Mouse (Mus musculus) intestine, embryonic 14.5 days (tissue): Measurements from ENCODE around the gene Arhgef7. TPM values are rescaled to one million over a fixed set of nuclear protein-coding genes. Genes with fewer than 3 reads are reported as not detected.
A peak's percentile ranks its signal among the peaks of the same experiment; 100 is the strongest.

Experiments used
- ATAC-seq: fragments of 200-750 bp; cut with Nextera tagmentation; replicated peaks from 2 replicates; pipeline ENCODE4 v1.8.0; 2017; ENCODE audit warnings: low read depth, moderate number of reproducible peaks, moderate TSS enrichment, moderate library complexity; ENCODE audit not compliant: low FRiP score, low TSS enrichment
- DNase-seq: peaks from one replicate; pipeline ENCODE4 v3.0.0-alpha.2; 2018; ENCODE audit warnings: low spot score
- H3K27ac ChIP-seq: fragments of 300-500 bp; sonication (generic); 2 replicates; pipeline ENCODE4 v1.5.1; 2014; ENCODE audit warnings: low read depth, mild to moderate bottlenecking, control low read depth
- H3K27me3 ChIP-seq: fragments of 300-500 bp; sonication (generic); replicated peaks from 2 replicates; pipeline ENCODE4 v1.6.1; 2014; ENCODE audit warnings: low read length, control low read depth; ENCODE audit not compliant: control insufficient read depth, insufficient read depth
- H3K36me3 ChIP-seq: fragments of 300-500 bp; sonication (generic); 2 replicates; pipeline ENCODE4 v1.6.1; 2014; ENCODE audit warnings: low read length, control low read depth; ENCODE audit not compliant: control insufficient read depth, insufficient read depth
- H3K4me1 ChIP-seq: fragments of 300-500 bp; sonication (generic); replicated peaks from 2 replicates; pipeline ENCODE4 v1.6.1; 2014; ENCODE audit warnings: low read length, control low read depth, mixed read lengths; ENCODE audit not compliant: control insufficient read depth, insufficient read depth
- H3K4me2 ChIP-seq: fragments of 300-500 bp; sonication (generic); 2 replicates; pipeline ENCODE4 v1.6.1; 2014; ENCODE audit warnings: low read length
- H3K4me3 ChIP-seq: fragments of 300-500 bp; sonication (generic); 2 replicates; pipeline ENCODE4 v1.5.1; 2014; ENCODE audit warnings: low read depth, low read length, control low read depth, mixed read lengths
- H3K9ac ChIP-seq: fragments of 300-500 bp; sonication (generic); 2 replicates; pipeline ENCODE4 v1.6.1; 2014; ENCODE audit warnings: mild to moderate bottlenecking, low read length
- H3K9me3 ChIP-seq: fragments of 300-500 bp; sonication (generic); 2 replicates; pipeline ENCODE4 v1.6.1; 2016; ENCODE audit warnings: low read length, control low read depth; ENCODE audit not compliant: control insufficient read depth
- WGBS: fragments of 180-500 bp; shearing (Covaris S2); extraction: QIAGEN DNeasy Blood & Tissue Kit; methylation state at CpG from one replicate; pipeline ENCODE4 v1.1.7; 2014; 5-methylcytosine and 5-hydroxymethylcytosine counted together
- polyA plus RNA-seq: library from polyadenylated mRNA; unstranded; fragments of >200 nt; fragmentation: Nextera tagmentation; extraction: Ambion mirVana; gene quantifications from 2 replicates; pipeline ENCODE4 v1.2.1, GENCODE M21; 2014

Gene Arhgef7
- polyA plus RNA-seq, 1 experiment from 2014 or later, result 33.9 TPM

DNA sequence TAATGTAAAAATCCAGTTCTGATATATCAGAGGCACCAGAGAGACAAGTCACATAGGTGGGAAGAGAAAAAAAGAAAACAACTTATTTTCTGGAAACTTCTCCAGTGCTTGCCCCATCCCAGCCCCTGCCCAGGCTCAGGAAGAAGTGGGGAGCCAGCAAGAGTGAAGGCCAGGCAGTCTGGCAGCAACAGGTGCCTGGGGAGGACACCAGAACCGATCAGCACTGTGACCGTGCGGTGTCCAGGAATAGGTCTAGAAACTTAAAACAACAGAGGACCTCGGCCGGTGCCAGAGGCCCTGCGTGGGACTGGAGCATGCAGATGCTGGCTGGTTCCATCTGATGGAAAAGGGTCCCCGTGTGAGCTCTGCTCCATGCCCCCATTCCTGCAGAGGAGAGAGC, 30.1 kb upstream of the Arhgef7 start:
- Histone ChIP-seq H3K9ac (no peak overlapping the region), H3K4me1 (no peaks in the 10 kb centered on the region; the same call in 1 of the 2 replicates), H3K4me2 (no peak overlapping the region), H3K9me3 (no peaks in the 10 kb centered on the region), H3K4me3 (no peak overlapping the region), H3K27me3 (no peaks in the 10 kb centered on the region), H3K27ac (no peak overlapping the region), H3K36me3 (no peaks in the 10 kb centered on the region)
- 89% methylated on average over 7 of the region's 7 CpGs for WGBS
- DNase-seq, result no peak
- no peak for ATAC-seq

DNA sequence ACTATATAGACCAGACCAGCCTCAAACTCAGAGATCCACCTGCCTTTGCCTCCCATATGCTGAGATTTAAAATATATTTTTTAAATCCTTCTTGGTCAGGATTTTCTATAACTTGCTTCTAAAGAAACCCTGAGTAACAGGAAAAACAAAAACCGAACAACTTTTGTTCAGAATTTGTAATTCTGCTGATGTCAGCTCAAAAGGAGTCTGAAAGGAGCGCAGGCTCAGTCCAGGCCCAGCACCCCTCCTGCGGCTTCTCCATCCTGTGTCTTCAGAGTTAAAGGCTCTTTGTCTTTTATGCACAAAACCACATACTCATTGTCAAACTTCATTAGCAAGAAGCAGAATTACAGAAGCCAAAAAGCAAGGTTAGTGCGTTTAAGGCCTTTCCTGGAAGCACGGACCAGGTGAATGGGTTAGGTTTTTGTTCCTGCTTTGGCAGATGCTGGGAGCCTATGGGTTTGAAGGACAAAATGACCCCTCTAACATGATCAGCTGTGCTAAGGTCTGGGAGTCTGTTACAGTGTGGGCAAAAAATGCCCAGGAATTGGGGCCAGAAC, 28.0 kb upstream of the Arhgef7 start:
- no peak for DNase-seq
- H3K4me1 ChIP-seq, result no peaks in the 10 kb centered on the region; the same call in 1 of the 2 replicates
- no peak overlapping the region for H3K4me2 ChIP-seq
- WGBS, result 76% methylated on average over 5 of the region's 5 CpGs
- H3K27me3 ChIP-seq, result no peaks in the 10 kb centered on the region
- H3K36me3 ChIP-seq, result no peaks in the 10 kb centered on the region
- H3K27ac ChIP-seq, result no peak overlapping the region
- H3K9me3 ChIP-seq, result no peaks in the 10 kb centered on the region
- ATAC-seq, result no peak
- H3K4me3 ChIP-seq, result no peak overlapping the region
- no peak overlapping the region for H3K9ac ChIP-seq

GRCm38 (mm10) chr8:11700060-11701032, 27.2 kb upstream of the Arhgef7 start:
- WGBS, result 34% methylated on average over 26 of the region's 26 CpGs
- H3K9ac ChIP-seq, result peak overlapping the region; percentile 20; the same call in 1 of the 2 replicates
- DNase-seq, result peak; percentile 94
- no peaks in the 10 kb centered on the region for H3K27me3 ChIP-seq
- no peaks in the 10 kb centered on the region for H3K9me3 ChIP-seq
- ATAC-seq, result peak; percentile 70
- H3K4me3 ChIP-seq, result 0 out of 2 replicates have a peak overlapping the region, but pooled peaks have one; percentile 8
- no peak overlapping the region for H3K27ac ChIP-seq
- no peaks in the 10 kb centered on the region for H3K36me3 ChIP-seq
- H3K4me2 ChIP-seq, result peak overlapping the region; percentile 38; the same call in 1 of the 2 replicates
- no peaks in the 10 kb centered on the region; the same call in 1 of the 2 replicates for H3K4me1 ChIP-seq

DNA sequence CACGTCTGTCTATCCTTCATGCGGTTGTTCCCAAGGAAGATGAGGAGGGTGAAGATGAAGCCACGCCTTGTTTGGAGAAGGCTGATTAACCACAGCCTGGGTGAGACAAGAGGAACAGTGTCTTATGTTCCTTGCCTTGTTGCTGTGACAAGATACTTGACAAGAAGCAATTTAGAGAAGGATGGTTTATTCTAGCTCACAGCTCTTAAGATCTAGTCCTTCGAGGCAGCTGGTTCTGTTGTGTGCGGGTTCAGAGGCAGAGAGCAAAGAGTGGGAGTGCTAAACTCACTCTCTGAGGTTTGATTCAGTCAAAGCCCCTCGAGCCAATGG, 26.5 kb upstream of the Arhgef7 start, which contains the start of gene 1700016D06Rik:
TSS of gene 1700016D06Rik (minus strand) at position 31 of the 330 bp plus-strand sequence.
- no peak for DNase-seq
- Histone ChIP-seq H3K36me3 (no peaks in the 10 kb centered on the region), H3K9ac (peak within 1 kb of the TSS; percentile 20; the same call in 1 of the 2 replicates), H3K4me3 (0 out of 2 replicates have a peak within 1 kb of the TSS, but pooled peaks have one; percentile 8), H3K9me3 (no peaks in the 10 kb centered on the region), H3K4me1 (no peaks in the 10 kb centered on the region; the same call in 1 of the 2 replicates), H3K27ac (no peak within 1 kb of the TSS), H3K27me3 (no peaks in the 10 kb centered on the region), H3K4me2 (peak within 1 kb of the TSS; percentile 38; the same call in 1 of the 2 replicates)
- no peak for ATAC-seq
- 51% methylated on average over 6 of the region's 6 CpGs for WGBS

DNA sequence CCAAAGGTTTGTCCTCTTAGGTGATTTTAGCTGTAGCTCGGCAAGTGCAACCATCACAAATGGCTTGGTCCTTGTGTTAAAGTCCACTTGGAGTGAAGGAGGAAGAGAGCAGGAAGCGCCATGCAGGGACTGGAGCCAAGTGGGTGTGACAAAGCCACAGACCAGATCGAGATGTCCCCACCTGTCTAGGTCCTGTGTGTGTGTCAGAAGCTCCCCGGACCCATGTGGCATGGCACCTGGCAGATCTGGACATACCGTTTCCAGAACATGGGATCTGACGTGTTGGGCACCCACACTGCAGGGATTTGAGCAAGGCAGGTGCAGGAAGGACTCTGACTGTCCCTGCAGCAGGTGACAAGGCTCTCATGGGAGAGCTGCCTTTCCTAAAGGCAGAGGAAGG, 26.1 kb upstream of the Arhgef7 start:
- no peak for ATAC-seq
- H3K4me2 ChIP-seq, result no peak overlapping the region

DNA sequence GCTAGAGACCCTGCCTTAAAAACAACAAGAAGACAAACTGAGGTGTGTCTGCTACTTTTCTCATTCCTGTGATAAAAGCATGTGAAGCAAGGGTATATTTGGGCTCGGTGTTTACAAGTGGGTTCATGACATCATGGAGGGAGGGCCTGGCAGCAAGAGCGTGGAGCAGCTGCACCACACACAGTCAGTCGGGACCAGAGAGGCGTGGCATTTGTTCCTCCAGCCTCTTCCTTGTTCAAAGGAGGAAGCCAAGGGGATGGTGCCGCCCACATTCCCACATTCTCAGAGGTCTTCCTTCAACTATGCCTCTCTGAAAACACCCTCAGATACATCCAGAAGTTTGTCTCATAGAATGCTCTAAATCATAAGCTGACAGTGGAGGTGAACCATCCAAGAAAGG, 23.7 kb upstream of the Arhgef7 start:
- WGBS, result 80% methylated on average over 5 of the region's 5 CpGs
- no peak for ATAC-seq
- H3K9ac ChIP-seq, result no peak overlapping the region

More for the DNA sequence above, 26.1 kb upstream of the Arhgef7 start:
- no peaks in the 10 kb centered on the region for H3K36me3 ChIP-seq
- 78% methylated on average over 6 of the region's 6 CpGs for WGBS
- no peak for DNase-seq
- H3K4me3 ChIP-seq, result no peak overlapping the region
- no peaks in the 10 kb centered on the region; the same call in 1 of the 2 replicates for H3K4me1 ChIP-seq
- no peak overlapping the region for H3K9ac ChIP-seq
- H3K9me3 ChIP-seq, result no peaks in the 10 kb centered on the region
- no peak overlapping the region for H3K27ac ChIP-seq
- no peaks in the 10 kb centered on the region for H3K27me3 ChIP-seq

GRCm38 (mm10) chr8:11704716-11705420, 22.7 kb upstream of the Arhgef7 start:
- H3K4me2 ChIP-seq, result no peak overlapping the region
- H3K4me1 ChIP-seq, result peaks cover 4% of the 10 kb centered on the region; the same call in 1 of the 2 replicates
- H3K27ac ChIP-seq, result no peak overlapping the region
- 63% methylated on average over 6 of the region's 6 CpGs for WGBS
- no peak for ATAC-seq
- H3K27me3 ChIP-seq, result no peaks in the 10 kb centered on the region
- H3K4me3 ChIP-seq, result no peak overlapping the region
- no peaks in the 10 kb centered on the region for H3K36me3 ChIP-seq
- DNase-seq, result no peak
- H3K9me3 ChIP-seq, result no peaks in the 10 kb centered on the region
- H3K9ac ChIP-seq, result no peak overlapping the region

More for the DNA sequence above, 23.7 kb upstream of the Arhgef7 start:
- DNase-seq, result no peak
- Histone ChIP-seq H3K9me3 (no peaks in the 10 kb centered on the region), H3K4me1 (no peaks in the 10 kb centered on the region; the same call in 1 of the 2 replicates), H3K27ac (no peak overlapping the region), H3K4me3 (no peak overlapping the region), H3K4me2 (no peak overlapping the region), H3K36me3 (no peaks in the 10 kb centered on the region), H3K27me3 (no peaks in the 10 kb centered on the region)

GRCm38 (mm10) chr8:11705818-11706217, 21.7 kb upstream of the Arhgef7 start:
- DNase-seq (no peak), ATAC-seq (no peak)
- H3K9me3 ChIP-seq, result no peaks in the 10 kb centered on the region
- H3K4me2 ChIP-seq, result no peak overlapping the region
- no peaks in the 10 kb centered on the region for H3K27me3 ChIP-seq
- no peak overlapping the region for H3K27ac ChIP-seq
- H3K36me3 ChIP-seq, result no peaks in the 10 kb centered on the region
- H3K4me3 ChIP-seq, result no peak overlapping the region
- H3K4me1 ChIP-seq, result peaks cover 4% of the 10 kb centered on the region; the same call in 1 of the 2 replicates
- no peak overlapping the region for H3K9ac ChIP-seq
- WGBS, result 72% methylated on average over 12 of the region's 12 CpGs
